Mouse (Mus musculus): ENCODE measurements around the gene Ranbp10.

Gene Ranbp10

DNA sequence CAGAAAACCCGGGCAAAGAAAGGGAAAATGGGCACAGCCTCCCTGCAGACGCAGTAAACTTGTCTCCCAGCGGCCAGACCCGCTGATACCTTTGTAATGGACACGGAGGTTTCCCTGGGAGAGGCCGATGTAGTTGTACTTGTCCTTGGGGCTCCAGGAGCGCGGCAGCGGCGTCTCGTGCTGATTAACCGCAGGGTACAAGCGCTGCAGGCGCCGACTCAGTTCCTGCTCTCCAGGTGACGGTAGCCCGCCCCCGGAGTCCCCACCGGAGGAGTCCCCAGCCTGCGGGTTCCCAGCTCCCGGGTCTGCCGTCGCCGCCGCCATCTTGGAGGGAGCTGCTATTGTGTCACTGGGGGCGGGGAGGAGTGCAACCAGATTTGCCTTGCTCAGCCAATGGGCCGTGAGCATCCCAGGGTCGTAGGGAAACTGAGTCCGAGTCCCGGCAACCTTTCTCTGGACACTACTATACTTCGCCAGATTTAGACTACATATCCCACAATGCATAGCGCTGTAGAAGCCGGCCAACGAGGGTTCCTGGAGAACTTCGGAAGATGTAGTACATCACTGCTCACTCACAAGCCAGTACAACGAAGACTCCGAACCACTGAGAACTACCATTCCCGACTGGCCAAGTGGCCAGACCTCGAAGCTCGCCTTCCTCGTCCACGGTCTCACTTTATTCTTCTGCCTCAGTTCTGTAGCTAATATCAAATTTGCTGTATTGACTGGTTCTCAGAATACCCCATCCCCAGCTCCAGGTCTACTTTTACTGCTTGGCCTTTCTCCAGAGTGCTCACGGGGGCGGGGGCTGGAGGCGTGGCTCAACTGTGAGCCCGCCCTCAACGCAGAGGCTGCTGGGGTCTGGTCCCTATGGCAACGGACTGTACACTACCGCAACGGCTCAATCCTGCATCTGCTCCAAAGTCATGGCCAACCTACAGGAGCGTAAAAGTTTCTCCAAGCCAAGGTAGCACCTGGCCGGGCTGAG is at the start of gene Ranbp10, which contains the start of gene Tsnaxip1:
TSS of gene Ranbp10 (minus strand) at position 490 of the 988 bp plus-strand sequence.
TSS of gene Tsnaxip1 (plus strand) at position 871 of the 988 bp plus-strand sequence.
- DNase-seq (ENCODE audit: low spot score in 2 of 2), result peak; percentile 94 to 97

DNA sequence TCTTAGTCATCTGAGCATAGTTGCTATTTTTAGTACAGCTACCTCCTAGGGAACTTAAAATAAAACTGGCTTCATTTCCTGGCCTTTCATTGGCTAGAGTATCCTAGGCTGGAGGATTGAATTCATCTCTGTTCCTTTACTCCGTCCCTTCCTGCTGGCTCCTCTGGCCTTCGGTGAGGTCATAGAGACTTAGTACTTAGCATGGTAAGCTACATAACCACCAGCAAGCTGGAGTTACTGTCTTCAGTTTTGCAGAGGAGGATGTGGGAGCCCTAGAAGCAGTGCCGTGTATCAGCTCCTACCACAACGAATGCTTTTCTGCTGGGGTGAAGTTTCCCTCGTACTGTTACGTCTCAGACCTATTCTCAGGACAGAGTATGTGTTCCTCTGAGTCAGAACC is 47.2 kb upstream of the Ranbp10 start:
- DNase-seq (ENCODE audit: low spot score in 2 of 2), result no peak

GRCm38 (mm10) chr8:105866364-105867029 is 39.3 kb upstream of the Ranbp10 start:
- no peak for DNase-seq (ENCODE audit: low spot score in 2 of 2)

GRCm38 (mm10) chr8:105861951-105862350 is 34.8 kb upstream of the Ranbp10 start:
- DNase-seq (ENCODE audit: low spot score in 2 of 2), result no peak

DNA sequence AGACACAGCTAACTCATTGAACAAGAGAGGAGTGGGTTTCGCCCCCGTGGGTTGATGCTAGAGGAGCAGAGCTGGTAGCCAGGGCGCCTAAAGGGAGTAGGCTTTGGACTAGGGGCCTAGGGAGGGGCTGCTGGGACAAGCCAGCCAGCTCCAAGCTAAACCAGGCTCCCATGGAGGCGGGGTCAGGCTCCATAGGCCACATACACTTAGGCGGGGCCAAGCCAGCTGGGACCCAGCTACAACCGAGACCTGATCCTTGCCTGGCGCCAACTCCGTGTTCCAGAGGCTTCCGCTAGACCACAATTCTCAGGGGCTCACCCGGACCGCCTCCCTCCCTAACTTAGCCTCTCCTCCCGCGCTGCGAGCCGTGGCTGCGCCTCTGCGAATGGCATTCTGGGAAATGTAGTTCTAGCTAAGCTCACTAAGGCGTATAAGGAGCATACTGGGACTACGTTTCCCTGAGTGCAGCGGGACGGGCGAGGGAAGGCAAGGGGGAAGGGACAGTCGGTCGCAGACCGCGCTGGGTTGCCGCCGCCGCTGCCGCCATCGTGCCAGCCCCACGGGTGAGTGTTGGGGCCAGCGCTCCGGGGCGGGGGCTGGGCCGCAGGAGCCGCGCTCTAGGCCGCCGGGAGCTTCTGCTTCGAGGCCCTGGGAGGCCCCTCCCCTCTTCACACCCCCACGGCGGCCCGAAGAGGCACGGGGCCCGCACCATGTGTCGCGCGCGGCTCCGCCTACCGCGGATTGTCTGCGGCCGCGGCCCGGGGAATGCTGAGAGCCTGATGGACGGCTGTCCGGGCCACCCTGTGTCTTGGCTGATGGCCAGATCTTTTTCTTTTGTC is 33.2 kb upstream of the Ranbp10 start, which contains the start of gene Nutf2:
TSS of gene Nutf2 (plus strand) at position 438 of the 839 bp plus-strand sequence.
- DNase-seq (ENCODE audit: low spot score in 2 of 2), result peak; percentile 87 to 91

DNA sequence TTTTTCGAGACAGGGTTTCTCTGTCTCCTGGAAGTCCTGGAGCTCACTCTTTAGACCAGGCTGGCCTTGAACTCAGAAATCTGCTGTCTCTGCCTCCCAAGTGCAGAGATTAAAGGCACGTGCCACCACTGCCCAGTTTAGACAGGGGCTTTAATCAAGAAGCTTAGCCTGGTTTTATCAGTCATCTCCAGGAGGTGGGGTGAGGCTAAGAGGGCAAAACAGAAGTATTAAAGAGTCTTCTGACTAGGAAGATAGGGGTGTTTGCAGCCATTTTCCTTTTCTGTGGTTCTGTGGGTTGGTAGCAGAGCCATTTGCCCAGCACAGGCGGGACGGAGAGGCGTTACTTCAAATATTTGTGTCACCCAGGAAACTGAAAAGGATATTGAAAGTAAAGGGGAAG is 32.2 kb upstream of the Ranbp10 start:
- no peak for DNase-seq (ENCODE audit: low spot score in 2 of 2)

DNA sequence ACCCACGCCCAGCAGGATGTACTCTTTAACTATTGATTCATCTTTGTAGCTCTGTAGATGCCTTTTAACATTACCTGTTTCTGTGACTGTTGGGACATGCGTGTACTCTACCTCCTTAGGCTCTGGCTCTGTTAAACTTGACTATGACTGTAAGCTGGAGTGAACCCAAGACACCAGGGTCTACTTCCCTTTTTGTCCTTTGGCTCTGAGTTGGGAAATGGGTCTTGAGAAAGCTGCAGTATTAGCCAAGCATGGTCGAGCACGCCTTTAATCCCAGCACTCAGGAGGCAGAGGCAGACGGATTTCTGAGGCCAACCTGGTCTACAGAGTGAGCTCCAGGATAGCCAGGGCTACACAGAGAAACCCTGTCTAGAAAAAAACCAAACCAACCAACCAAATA is 31.3 kb upstream of the Ranbp10 start:
- no peak for DNase-seq (ENCODE audit: low spot score in 2 of 2)

GRCm38 (mm10) chr8:105856168-105856835 is 29.2 kb upstream of the Ranbp10 start:
- DNase-seq (ENCODE audit: low spot score in 2 of 2), result no peak

- DNase-seq (ENCODE audit: low spot score in 2 of 2), result peak; percentile 25 to 46
Measured at GRCm38 (mm10) chr8:105855248-105856167, 28.4 kb upstream of the Ranbp10 start.

- peak; percentile 90 to 93 for DNase-seq (ENCODE audit: low spot score in 2 of 2)
Measured at GRCm38 (mm10) chr8:105854715-105855216, 27.6 kb upstream of the Ranbp10 start, which contains the start of gene Thap11. Gene Thap11, plus strand, starts transcription at chr8:105855132.

DNA sequence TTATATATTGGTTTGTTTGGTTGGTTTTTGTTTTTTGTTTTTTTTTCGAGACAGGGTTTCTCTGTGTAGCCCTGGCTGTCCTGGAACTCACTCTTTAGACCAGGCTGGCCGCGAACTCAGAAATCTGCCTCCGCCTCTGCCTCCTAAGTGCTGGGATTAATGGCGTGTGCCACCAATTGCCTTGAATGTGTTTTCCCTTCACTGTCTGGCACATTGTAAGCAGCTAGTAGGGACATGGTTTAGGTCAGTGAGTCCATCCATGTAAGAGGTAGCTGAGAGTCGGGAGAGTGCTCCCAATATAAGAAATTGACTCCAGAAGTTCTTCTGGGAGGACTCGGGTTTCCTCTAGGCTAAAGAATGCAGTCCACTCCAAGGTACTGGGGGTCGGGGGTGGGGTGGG is 27.2 kb upstream of the Ranbp10 start:
- peak in 1 of 2 experiments; percentile 14 for DNase-seq (ENCODE audit: low spot score in 2 of 2)

GRCm38 (mm10) chr8:105853178-105853577 is 26.0 kb upstream of the Ranbp10 start, which contains the start of gene Cenpt:
Gene Cenpt, minus strand, starts transcription at chr8:105853278.
- DNase-seq (ENCODE audit: low spot score in 2 of 2), result no peak

DNA sequence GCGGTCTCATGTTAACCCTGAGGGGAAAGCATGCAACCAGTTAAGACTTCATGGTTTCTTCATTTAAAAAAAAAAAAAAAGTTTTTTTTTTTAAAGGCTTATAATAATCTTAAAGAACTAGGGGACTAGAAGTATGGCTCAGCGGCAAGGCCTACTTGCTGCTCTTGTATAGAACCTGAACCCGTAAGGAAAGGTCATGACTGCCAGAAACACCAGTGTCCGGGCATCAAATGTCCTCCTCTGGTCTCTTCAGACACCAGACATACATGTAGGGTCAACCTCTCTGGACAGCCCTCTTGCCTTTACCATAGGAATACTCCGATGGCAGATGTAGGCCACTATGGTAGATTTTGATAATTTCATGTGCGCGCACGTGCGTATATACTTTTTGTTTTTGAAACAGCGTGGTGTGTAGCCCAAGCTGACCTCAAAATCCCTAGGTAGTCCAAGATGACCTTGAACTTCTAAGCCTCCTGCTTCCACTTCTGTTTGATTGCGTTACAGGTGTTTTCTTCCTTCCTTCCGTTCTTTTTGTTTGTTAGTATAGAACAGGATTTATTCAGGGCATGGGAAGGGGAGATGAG is 25.1 kb upstream of the Ranbp10 start:
- no peak for DNase-seq (ENCODE audit: low spot score in 2 of 2)

GRCm38 (mm10) chr8:105851651-105852143 is 24.5 kb upstream of the Ranbp10 start:
- peak; percentile 89 to 91 for DNase-seq (ENCODE audit: low spot score in 2 of 2)

DNA sequence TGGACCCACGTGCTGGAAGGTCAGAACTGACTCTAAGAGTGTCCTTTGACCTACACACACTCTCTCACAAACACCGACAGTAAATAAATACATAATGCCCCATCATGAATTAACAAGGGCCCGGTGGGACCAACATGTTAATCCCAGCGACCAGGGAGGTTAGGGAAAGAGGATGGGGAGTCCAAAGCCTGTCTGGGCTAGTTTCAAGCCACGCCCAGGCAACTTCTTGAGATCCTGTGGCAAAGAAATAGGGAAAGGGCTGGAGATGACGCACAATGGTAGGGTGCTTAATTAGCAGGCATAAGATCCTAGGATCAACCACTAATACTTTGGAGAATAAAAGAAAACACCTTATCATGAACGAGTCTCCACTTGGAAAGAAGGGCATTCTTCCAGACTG is 23.5 kb upstream of the Ranbp10 start:
- no peak for DNase-seq (ENCODE audit: low spot score in 2 of 2)

- DNase-seq (ENCODE audit: low spot score in 2 of 2), result no peak
Measured at GRCm38 (mm10) chr8:105850014-105850413, 22.9 kb upstream of the Ranbp10 start.

GRCm38 (mm10) chr8:105846678-105847077 is 19.5 kb upstream of the Ranbp10 start:
- no peak for DNase-seq (ENCODE audit: low spot score in 2 of 2)

DNA sequence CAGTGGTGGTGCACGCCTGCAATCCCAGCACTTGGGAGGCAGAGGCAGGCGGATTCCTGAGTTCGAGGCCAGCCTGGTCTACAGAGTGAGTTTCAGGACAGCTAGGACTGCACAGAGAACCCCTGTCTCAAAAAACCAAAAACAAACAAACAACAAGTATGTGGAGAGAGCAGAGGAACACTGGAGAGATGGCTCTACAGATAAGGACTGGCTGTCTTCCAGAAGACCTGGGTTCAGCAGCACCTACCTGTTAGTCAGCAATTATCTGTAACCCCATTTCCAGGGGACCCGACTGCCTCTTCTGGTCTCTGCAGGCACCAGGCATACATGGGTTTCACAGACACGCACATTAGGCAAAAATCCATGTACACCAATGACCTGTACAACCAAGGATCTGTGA is 12.1 kb upstream of the Ranbp10 start:
- DNase-seq (ENCODE audit: low spot score in 2 of 2), result no peak

GRCm38 (mm10) chr8:105836991-105837390 is 9.8 kb upstream of the Ranbp10 start:
- no peak for DNase-seq (ENCODE audit: low spot score in 2 of 2)

Measured in thymus, postnatal 10 days (tissue).